Mouse (Mus musculus) intestine, embryonic 16.5 days (tissue): ENCODE results near the gene C8b. TPM values are rescaled to one million over a fixed set of nuclear protein-coding genes. Genes with fewer than 3 reads are reported as not detected.

Experiments
- ATAC-seq: fragments of 200-750 bp; cut with Nextera tagmentation; 2 replicates; pipeline ENCODE4 v1.8.0; 2017; ENCODE audit warnings: moderate TSS enrichment, moderate library complexity
- H3K27ac ChIP-seq: fragments of 300-500 bp; sonication (generic); 2 replicates; pipeline ENCODE4 v1.5.1; 2014; ENCODE audit warnings: mild to moderate bottlenecking, low read length
- H3K27me3 ChIP-seq: fragments of 300-500 bp; sonication (generic); replicated peaks from 2 replicates; pipeline ENCODE4 v1.6.1; 2014; ENCODE audit warnings: low read length, control low read depth, mixed read lengths; ENCODE audit not compliant: control insufficient read depth, insufficient read depth
- H3K36me3 ChIP-seq: fragments of 300-500 bp; sonication (generic); 2 replicates; pipeline ENCODE4 v1.6.1; 2014; ENCODE audit warnings: low read length, control low read depth; ENCODE audit not compliant: control insufficient read depth, insufficient read depth
- H3K4me1 ChIP-seq: fragments of 300-500 bp; sonication (generic); 2 replicates; pipeline ENCODE4 v1.6.1; 2014; ENCODE audit warnings: low read length, control low read depth, mixed read lengths; ENCODE audit not compliant: control insufficient read depth, insufficient read depth
- H3K4me2 ChIP-seq: fragments of 300-500 bp; sonication (generic); 2 replicates; pipeline ENCODE4 v1.6.1; 2014; ENCODE audit warnings: low read depth, low read length, control low read depth
- H3K4me3 ChIP-seq: fragments of 300-500 bp; sonication (generic); 2 replicates; pipeline ENCODE4 v1.5.1; 2014; ENCODE audit warnings: mild to moderate bottlenecking, low read length
- H3K9ac ChIP-seq: fragments of 300-500 bp; sonication (generic); 2 replicates; pipeline ENCODE4 v1.6.1; 2014; ENCODE audit warnings: low read depth, low read length
- H3K9me3 ChIP-seq: fragments of 300-500 bp; sonication (generic); 2 replicates; pipeline ENCODE4 v1.6.1; 2016; ENCODE audit warnings: low read length, control low read depth; ENCODE audit not compliant: control insufficient read depth
- WGBS: fragments of 180-500 bp; shearing (Covaris S2); extraction: QIAGEN DNeasy Blood & Tissue Kit; methylation state at CpG from one replicate; pipeline ENCODE4 v1.1.7; 2014; 5-methylcytosine and 5-hydroxymethylcytosine counted together
- polyA plus RNA-seq: library from polyadenylated mRNA; unstranded; fragments of >200 nt; fragmentation: Nextera tagmentation; extraction: Ambion mirVana; gene quantifications from 2 replicates; pipeline ENCODE4 v1.2.1, GENCODE M21; 2015

Gene C8b
- polyA plus RNA-seq, 1 experiment from 2014 or later: 1.1 TPM

GRCm38 (mm10) chr4:104760878-104761624 is 5.1 kb upstream of the C8b start:
- 66% methylated on average over 13 of the region's 13 CpGs for WGBS
- Histone ChIP-seq H3K36me3 (no peaks in the 10 kb centered on the region), H3K9me3 (no peaks in the 10 kb centered on the region), H3K4me3 (no peak overlapping the region), H3K4me2 (no peak overlapping the region), H3K27me3 (no peaks in the 10 kb centered on the region), H3K27ac (no peak overlapping the region), H3K4me1 (no peaks in the 10 kb centered on the region), H3K9ac (no peak overlapping the region)
- no peak for ATAC-seq

GRCm38 (mm10) chr4:104768190-104768589 is 2.1 kb downstream of the C8b start:
- 72% methylated on average over 4 of the region's 4 CpGs for WGBS
- Histone ChIP-seq H3K27ac (no peak overlapping the region), H3K9ac (no peak overlapping the region), H3K4me1 (no peaks in the 10 kb centered on the region), H3K4me2 (no peak overlapping the region), H3K4me3 (no peak overlapping the region), H3K9me3 (no peaks in the 10 kb centered on the region), H3K27me3 (no peaks in the 10 kb centered on the region; the same call in 1 of the 2 replicates), H3K36me3 (no peaks in the 10 kb centered on the region)
- no peak for ATAC-seq

GRCm38 (mm10) chr4:104769602-104770001 is 3.5 kb downstream of the C8b start:
- no peaks in the 10 kb centered on the region for H3K9me3 ChIP-seq
- no peak for ATAC-seq
- no peaks in the 10 kb centered on the region for H3K4me1 ChIP-seq
- H3K27ac ChIP-seq: no peak overlapping the region
- H3K9ac ChIP-seq: no peak overlapping the region
- no peak overlapping the region for H3K4me2 ChIP-seq
- no peaks in the 10 kb centered on the region; the same call in 1 of the 2 replicates for H3K27me3 ChIP-seq
- H3K36me3 ChIP-seq: no peaks in the 10 kb centered on the region
- WGBS: 84% methylated on average over 8 of the region's 8 CpGs
- no peak overlapping the region for H3K4me3 ChIP-seq

GRCm38 (mm10) chr4:104770331-104770730 is 4.2 kb downstream of the C8b start:
- no peak overlapping the region for H3K4me2 ChIP-seq
- H3K9ac ChIP-seq: no peak overlapping the region
- 67% methylated on average over 4 of the region's 4 CpGs for WGBS
- H3K27ac ChIP-seq: no peak overlapping the region
- no peaks in the 10 kb centered on the region for H3K36me3 ChIP-seq
- H3K27me3 ChIP-seq: no peaks in the 10 kb centered on the region; the same call in 1 of the 2 replicates
- no peaks in the 10 kb centered on the region for H3K9me3 ChIP-seq
- no peak for ATAC-seq
- H3K4me3 ChIP-seq: no peak overlapping the region
- no peaks in the 10 kb centered on the region for H3K4me1 ChIP-seq

GRCm38 (mm10) chr4:104775601-104776000 is 9.5 kb downstream of the C8b start:
- H3K4me1 ChIP-seq: no peaks in the 10 kb centered on the region

GRCm38 (mm10) chr4:104779460-104779859 is 13.3 kb downstream of the C8b start:
- WGBS: 81% methylated on average over 5 of the region's 5 CpGs
- no peaks in the 10 kb centered on the region for H3K36me3 ChIP-seq
- no peak for ATAC-seq
- no peak overlapping the region for H3K9ac ChIP-seq
- H3K4me3 ChIP-seq: no peak overlapping the region
- no peaks in the 10 kb centered on the region for H3K27me3 ChIP-seq
- H3K4me2 ChIP-seq: no peak overlapping the region
- H3K4me1 ChIP-seq: no peaks in the 10 kb centered on the region
- no peaks in the 10 kb centered on the region for H3K9me3 ChIP-seq
- no peak overlapping the region for H3K27ac ChIP-seq

More at GRCm38 (mm10) chr4:104775601-104776000, 9.5 kb downstream of the C8b start:
- ATAC-seq: no peak
- H3K4me3 ChIP-seq: no peak overlapping the region
- H3K9ac ChIP-seq: no peak overlapping the region
- H3K27me3 ChIP-seq: no peaks in the 10 kb centered on the region
- no peaks in the 10 kb centered on the region for H3K9me3 ChIP-seq
- H3K4me2 ChIP-seq: no peak overlapping the region
- no peak overlapping the region for H3K27ac ChIP-seq
- 61% methylated on average over 3 of the region's 3 CpGs for WGBS
- H3K36me3 ChIP-seq: no peaks in the 10 kb centered on the region

GRCm38 (mm10) chr4:104781441-104781840 is 15.3 kb downstream of the C8b start:
- no peaks in the 10 kb centered on the region for H3K4me1 ChIP-seq
- WGBS: 87% methylated on average over 3 of the region's 3 CpGs
- H3K27ac ChIP-seq: no peak overlapping the region
- no peak overlapping the region for H3K4me2 ChIP-seq
- no peaks in the 10 kb centered on the region for H3K27me3 ChIP-seq
- no peak for ATAC-seq
- no peak overlapping the region for H3K4me3 ChIP-seq
- no peaks in the 10 kb centered on the region for H3K36me3 ChIP-seq
- H3K9me3 ChIP-seq: no peaks in the 10 kb centered on the region
- H3K9ac ChIP-seq: no peak overlapping the region

GRCm38 (mm10) chr4:104782346-104782745 is 16.2 kb downstream of the C8b start:
- WGBS: 83% methylated on average over 4 of the region's 4 CpGs
- Histone ChIP-seq H3K4me3 (no peak overlapping the region), H3K27me3 (no peaks in the 10 kb centered on the region), H3K36me3 (no peaks in the 10 kb centered on the region), H3K9ac (no peak overlapping the region), H3K27ac (no peak overlapping the region), H3K4me2 (no peak overlapping the region), H3K9me3 (no peaks in the 10 kb centered on the region), H3K4me1 (no peaks in the 10 kb centered on the region)
- no peak for ATAC-seq

GRCm38 (mm10) chr4:104792111-104792510 is 26.0 kb downstream of the C8b start:
- no peaks in the 10 kb centered on the region for H3K9me3 ChIP-seq
- no peaks in the 10 kb centered on the region for H3K36me3 ChIP-seq
- no peak overlapping the region for H3K27ac ChIP-seq
- H3K27me3 ChIP-seq: no peaks in the 10 kb centered on the region
- no peaks in the 10 kb centered on the region for H3K4me1 ChIP-seq
- ATAC-seq: peak; percentile 93
- H3K4me2 ChIP-seq: no peak overlapping the region
- no peak overlapping the region for H3K4me3 ChIP-seq
- WGBS: 70% methylated on average over 4 of the region's 4 CpGs
- H3K9ac ChIP-seq: no peak overlapping the region

GRCm38 (mm10) chr4:104798951-104799350 is 32.8 kb downstream of the C8b start:
- Histone ChIP-seq H3K4me2 (no peak overlapping the region), H3K4me1 (no peaks in the 10 kb centered on the region), H3K9me3 (no peaks in the 10 kb centered on the region), H3K27me3 (no peaks in the 10 kb centered on the region), H3K36me3 (no peaks in the 10 kb centered on the region), H3K27ac (no peak overlapping the region), H3K9ac (no peak overlapping the region), H3K4me3 (no peak overlapping the region)
- WGBS: 86% methylated on average over 9 of the region's 9 CpGs
- no peak for ATAC-seq
